Mouse (Mus musculus) lung, adult 2 months (tissue): ENCODE data around the gene Traf3ip2.

Experiments
- CTCF ChIP-seq: fragments of 200-500 bp; IDR thresholded peaks from 2 replicates; pipeline ENCODE4 v1.5.1; 2011; ENCODE audit warnings: mild to moderate bottlenecking, low read length, control low read depth; ENCODE audit not compliant: insufficient read depth
- POLR2A ChIP-seq: fragments of 200-500 bp; IDR thresholded peaks from 2 replicates; pipeline ENCODE4 v1.6.1; 2011; ENCODE audit warnings: low read depth, mild to moderate bottlenecking, control low read depth, low read length, borderline replicate concordance; ENCODE audit errors: extremely low read depth

- no peak for TF ChIP-seq CTCF
- TF ChIP-seq POLR2A, result no peak
These were observed 78.8 kb downstream of the Traf3ip2 start for GRCm38 (mm10) chr10:39691351-39692064.
